Mouse (Mus musculus) cerebellum, adult (tissue): ENCODE measurements around the gene Adipoq.
A peak's percentile ranks its signal among the peaks of the same experiment; 100 is the strongest.

Experiments used
- ATAC-seq: cut with Nextera tagmentation; 2 replicates; pipeline ENCODE4 v1.9.2; 2017; ENCODE audit warnings: mild to moderate bottlenecking, moderate library complexity, mixed read lengths; ENCODE audit not compliant: insufficient number of reproducible peaks, low FRiP score, low TSS enrichment

The Adipoq gene

GRCm38 (mm10) chr16:23114339-23115171 is 31.8 kb upstream of the Adipoq start:
- ATAC-seq = no peak

- no peak for ATAC-seq
Measured at GRCm38 (mm10) chr16:23115486-23115885, 30.9 kb upstream of the Adipoq start.

- ATAC-seq = no peak
Measured at GRCm38 (mm10) chr16:23117173-23117572, 29.2 kb upstream of the Adipoq start.

DNA sequence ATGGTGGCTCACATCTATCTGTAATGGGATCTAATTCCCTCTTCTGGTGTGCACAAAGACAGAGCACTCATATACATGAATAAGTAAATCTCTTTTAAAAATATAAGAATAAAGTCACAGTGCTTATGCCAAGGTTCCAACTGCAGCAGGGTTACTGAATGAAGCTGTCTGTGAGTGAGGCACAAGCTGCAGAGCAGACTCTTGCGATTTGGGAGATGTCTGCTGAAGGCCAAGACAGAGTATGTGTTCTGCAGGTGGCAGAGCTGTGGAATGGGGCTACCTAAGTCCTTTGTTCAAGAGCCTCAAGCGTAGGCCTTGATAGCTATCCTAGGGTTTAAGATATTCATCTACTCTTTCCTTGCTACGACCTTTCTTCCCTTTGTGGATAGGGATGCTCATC is 23.9 kb upstream of the Adipoq start:
- ATAC-seq = no peak

GRCm38 (mm10) chr16:23123104-23123503 is 23.2 kb upstream of the Adipoq start:
- ATAC-seq = no peak

GRCm38 (mm10) chr16:23124398-23124797 is 21.9 kb upstream of the Adipoq start:
- no peak for ATAC-seq

DNA sequence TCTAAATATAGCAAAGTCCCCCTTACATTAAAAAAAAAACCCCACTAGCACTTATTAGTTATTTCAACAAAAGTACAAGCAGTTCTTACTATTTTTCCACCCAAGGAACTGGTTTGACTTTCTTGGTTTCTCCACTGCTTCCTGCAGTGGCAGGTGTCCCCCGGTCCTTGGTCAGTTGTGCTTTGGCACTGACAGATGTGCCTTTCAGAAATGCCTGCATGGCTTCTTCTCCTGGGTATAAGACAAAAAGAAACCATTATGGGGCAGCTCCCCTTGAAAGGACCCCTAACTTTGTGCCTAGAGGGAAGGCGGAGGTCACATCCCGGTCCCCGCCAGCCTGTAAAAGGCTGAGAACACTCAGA is 19.0 kb upstream of the Adipoq start:
- no peak for ATAC-seq

- peak; percentile 96 for ATAC-seq
Measured at GRCm38 (mm10) chr16:23127673-23128375, 18.5 kb upstream of the Adipoq start, which contains the start of gene Rfc4. TSS of gene Rfc4 (minus strand) at chr16:23127737.

DNA sequence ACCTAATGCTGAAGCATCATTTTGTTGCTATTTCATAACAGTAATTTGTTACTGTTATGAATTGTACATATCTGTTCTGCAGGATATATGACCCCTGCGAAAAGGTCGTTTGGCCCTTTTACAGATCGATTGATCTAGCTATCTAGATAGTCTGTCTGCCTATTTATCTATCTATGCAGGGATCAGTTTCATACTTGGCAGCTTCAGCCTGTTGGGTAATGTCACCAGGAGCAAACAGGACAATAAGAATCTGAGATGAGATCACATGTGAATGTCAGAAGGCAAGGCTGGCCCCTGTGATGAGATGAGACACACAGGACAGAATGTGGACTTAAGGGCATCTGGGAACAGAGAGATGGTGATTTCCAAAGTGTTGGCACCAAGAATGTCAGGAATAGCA is 16.0 kb upstream of the Adipoq start:
- no peak for ATAC-seq

DNA sequence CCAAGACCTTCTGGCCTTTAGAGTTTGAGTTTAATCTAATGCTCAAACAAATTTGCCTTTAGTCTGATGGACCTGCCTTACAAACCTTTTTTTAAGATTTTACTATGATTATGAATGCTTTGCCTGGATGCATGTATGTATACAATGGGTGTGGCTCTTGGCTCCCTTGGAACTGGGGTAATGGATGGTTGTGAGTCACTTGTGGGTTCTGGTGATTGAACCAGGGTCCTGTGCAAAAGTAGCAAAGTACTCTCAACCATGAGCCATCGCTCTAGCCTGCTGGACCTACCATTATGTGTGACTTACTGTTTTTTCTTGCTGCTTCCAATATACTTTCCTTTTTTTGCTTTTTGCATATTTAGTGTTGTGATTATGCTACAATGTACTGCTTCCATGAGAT is 14.0 kb upstream of the Adipoq start:
- no peak for ATAC-seq

GRCm38 (mm10) chr16:23135421-23136149 is 10.8 kb upstream of the Adipoq start:
- no peak for ATAC-seq

- no peak for ATAC-seq
Measured at GRCm38 (mm10) chr16:23136406-23136970, 9.8 kb upstream of the Adipoq start.

- ATAC-seq = no peak
Measured at GRCm38 (mm10) chr16:23140911-23141310, 5.4 kb upstream of the Adipoq start.

GRCm38 (mm10) chr16:23144326-23144725 is 2.0 kb upstream of the Adipoq start:
- no peak for ATAC-seq

- ATAC-seq = no peak
Measured at GRCm38 (mm10) chr16:23145211-23145610, 1.1 kb upstream of the Adipoq start.

DNA sequence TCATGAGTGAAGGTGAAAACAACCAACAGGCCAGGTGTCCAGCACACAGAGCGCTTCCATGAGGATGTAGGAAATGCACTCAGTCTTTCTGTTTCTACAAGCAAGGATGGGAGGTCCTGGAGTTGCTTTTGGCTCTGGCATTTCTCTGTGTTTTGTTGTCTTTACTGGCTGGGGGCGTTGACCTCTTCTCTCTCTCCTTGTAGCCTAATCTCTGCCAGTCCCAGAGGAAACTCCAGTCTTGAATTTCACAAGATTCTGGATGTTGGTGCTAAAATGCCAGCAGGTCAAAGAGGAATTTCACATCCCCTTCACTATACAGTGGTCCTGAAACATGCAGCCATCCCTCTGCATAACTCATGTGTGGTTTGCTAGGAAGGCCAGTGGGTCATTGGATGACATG is 2.6 kb downstream of the Adipoq start:
- no peak for ATAC-seq

DNA sequence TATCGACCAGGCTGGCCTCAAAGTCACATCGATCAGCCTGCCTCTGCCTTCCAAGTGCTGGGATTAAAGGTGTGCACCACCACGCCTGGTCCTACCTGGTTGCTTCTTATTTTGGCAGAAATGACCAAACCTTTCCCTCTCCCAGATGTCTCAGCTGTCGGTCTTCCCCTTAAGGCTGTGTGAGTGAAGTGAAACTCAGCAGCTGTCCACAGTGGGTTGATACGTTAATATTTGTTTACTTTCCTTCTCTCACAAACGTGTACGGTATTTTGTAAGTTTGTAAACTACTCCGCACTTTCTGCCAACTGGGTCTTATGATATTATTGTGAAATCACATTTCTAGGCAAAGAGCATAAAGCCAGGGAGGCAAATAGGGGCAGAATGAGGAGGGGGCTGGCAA is 3.1 kb downstream of the Adipoq start:
- ATAC-seq = no peak

DNA sequence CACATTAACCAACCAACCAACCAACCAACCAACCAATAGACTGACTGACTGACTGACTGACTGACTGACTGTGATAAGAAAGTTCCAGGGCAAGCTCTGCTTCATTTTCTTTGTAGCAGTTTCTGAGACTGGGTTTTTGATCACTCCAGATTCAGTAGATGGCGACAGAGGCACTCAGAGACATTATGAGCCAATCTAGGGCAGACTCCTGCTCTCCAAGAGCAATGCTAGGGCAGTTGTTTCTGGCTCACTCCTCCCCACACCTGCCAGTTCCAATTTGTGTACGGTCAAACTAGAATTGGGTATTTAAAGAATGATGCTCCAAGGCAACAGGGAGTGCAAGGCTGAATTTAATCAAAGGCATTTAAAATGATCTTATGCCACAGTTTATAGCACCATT is 5.1 kb downstream of the Adipoq start:
- ATAC-seq = peak; percentile 45

- ATAC-seq = no peak
Measured at GRCm38 (mm10) chr16:23154261-23154660, 7.9 kb downstream of the Adipoq start.

GRCm38 (mm10) chr16:23157013-23157412 is 10.7 kb downstream of the Adipoq start:
- ATAC-seq = no peak

- ATAC-seq = no peak
Measured at GRCm38 (mm10) chr16:23158292-23158691, 12.0 kb downstream of the Adipoq start.
